Mouse (Mus musculus) lung, postnatal 25 days (tissue): ENCODE measurements around the gene Fam174b.
A peak's percentile ranks its signal among the peaks of the same experiment; 100 is the strongest.

Experiments
- DNase-seq: peaks from one replicate; pipeline ENCODE4 v3.0.0; 2022; ENCODE audit warnings: low spot score

The Fam174b gene

DNA sequence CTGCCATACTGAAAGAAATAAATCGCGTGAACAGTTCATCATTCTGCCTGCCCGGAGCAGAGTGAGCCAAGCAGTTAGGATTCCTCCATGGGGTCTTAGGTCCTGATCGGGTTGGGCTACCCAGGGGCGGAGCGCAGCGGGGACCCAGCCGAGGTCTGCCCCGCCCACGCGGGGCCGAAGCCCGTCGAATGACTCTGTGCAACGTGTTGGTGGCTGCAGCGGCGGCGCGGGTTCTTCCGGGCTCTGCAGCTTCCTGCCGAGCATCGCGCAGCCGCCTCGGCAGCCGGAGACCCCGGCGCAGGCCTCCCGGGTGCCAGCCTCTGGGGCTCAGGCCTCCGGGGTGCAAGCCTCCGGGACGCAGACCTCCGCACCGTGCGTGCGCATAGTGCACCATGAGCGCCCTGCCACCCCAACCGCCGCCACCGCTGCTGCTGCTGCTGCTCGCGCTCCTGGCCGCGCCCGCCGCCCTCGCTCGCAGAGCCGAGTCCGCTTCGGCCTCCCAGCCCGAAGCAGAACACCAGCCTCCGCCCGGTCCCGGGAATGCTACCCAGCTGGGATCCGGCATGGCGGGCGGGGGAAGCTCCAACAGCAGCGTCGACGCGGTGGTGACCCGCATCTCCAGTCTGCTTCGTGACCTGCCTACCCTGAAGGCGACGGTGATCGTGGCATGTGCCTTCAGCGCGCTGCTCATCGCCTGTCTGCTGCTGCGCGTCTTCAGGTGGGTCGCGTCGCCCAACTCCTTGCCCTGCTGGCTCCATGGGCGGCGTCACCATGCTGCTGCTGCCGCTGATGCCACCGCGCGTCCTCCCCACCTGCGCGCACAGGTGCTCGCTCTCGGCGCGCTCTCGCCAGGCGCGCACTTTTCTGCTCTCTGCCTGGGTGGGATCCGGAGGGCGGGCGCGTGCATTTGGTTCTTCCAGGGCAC lies at the start of gene Fam174b:
Gene Fam174b (plus strand): TSS at position 192 of the 925 bp plus-strand sequence.
- peak; percentile 64 for DNase-seq

- DNase-seq = no peak
Observed at GRCm38 (mm10) chr7:73697092-73697491, 43.0 kb upstream of the Fam174b start.

DNA sequence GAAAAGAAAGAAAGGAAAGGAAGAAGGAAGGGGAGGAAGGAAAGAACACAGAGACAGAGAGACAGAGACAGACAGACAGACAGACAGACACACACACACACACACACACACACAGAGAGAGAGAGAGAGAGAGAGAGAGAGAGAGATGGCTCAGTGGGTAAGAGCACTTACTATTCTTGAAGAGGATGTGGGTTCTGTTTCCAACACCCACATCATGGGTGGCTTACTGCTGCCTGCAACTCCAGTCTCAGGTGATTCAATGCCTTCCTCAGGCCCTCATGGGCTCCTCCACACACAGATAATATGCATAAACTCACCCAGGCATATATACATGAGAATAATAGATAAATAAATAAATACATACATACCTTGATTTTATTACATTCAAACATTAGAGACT lies 35.8 kb upstream of the Fam174b start:
- no peak for DNase-seq

GRCm38 (mm10) chr7:73713506-73713905 lies 26.6 kb upstream of the Fam174b start:
- DNase-seq = no peak

GRCm38 (mm10) chr7:73715928-73716749 lies 24.0 kb upstream of the Fam174b start:
- DNase-seq = peak; percentile 49

DNA sequence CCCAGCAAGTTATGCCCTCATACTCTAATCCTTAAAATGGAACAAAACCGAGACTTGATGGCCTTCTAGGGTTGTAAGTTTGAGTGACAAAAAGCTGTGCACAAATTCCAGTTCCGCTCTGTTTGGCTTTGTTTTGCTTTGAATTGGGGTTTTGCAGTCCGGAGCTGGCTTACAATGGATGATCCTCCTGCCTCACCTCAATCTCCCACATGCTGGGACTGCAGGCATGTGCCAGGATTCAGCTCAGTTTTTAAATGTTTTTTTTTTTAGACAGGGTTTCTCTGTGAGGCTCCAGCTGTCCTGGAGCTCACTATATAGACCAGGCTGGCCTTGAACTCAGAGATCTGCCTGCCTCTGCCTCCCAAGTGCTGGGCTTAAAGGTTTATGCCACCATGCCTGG lies 23.3 kb upstream of the Fam174b start:
- DNase-seq = no peak

DNA sequence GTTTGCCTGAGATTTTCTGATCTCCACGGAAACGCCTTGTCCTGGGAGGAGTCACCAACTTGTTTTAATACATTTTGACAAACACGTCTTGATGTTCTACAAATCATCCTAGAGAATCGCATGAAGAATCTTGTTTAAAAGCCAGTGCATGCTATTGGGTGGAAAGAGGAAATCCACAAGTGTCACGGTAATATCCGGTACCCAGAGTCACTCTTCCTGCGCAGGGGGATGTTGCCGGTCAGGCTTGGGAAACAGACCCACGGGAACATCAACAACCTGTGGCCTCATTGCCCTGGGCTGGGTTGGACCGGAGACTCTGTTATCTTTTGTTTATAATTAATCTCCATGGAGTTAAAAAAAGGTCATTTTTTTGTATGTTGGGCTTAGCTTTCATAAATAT lies 22.1 kb upstream of the Fam174b start:
- peak; percentile 79 for DNase-seq

DNA sequence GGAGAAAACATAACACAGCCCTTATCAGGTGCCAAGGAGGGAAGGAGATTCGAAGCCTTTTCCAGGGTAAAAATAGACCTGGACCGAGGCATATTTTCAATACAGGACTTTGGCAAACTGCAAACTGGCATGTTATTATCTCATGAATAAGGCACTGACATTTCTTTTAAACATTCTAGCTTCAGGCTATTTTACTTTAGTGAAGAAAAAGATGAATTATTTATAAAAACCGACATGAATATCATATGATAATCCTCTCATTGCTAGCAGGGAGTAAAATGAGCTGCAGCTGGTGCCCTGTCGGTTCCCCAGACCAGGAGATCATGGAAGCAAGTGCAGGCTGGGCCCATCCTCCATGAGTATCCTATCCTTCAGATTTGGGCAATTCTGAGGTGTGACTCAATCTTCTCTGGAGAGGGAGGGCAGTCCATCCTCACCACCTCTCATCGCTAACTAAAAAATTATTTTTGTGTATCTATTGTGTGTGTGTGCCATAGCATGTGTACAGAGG lies 21.6 kb upstream of the Fam174b start:
- DNase-seq = no peak

- DNase-seq = no peak
Observed at GRCm38 (mm10) chr7:73721046-73721445, 19.1 kb upstream of the Fam174b start.

- DNase-seq = no peak
Observed at GRCm38 (mm10) chr7:73721764-73722163, 18.3 kb upstream of the Fam174b start.

- DNase-seq = no peak
Observed at GRCm38 (mm10) chr7:73729913-73730312, 10.2 kb upstream of the Fam174b start.

DNA sequence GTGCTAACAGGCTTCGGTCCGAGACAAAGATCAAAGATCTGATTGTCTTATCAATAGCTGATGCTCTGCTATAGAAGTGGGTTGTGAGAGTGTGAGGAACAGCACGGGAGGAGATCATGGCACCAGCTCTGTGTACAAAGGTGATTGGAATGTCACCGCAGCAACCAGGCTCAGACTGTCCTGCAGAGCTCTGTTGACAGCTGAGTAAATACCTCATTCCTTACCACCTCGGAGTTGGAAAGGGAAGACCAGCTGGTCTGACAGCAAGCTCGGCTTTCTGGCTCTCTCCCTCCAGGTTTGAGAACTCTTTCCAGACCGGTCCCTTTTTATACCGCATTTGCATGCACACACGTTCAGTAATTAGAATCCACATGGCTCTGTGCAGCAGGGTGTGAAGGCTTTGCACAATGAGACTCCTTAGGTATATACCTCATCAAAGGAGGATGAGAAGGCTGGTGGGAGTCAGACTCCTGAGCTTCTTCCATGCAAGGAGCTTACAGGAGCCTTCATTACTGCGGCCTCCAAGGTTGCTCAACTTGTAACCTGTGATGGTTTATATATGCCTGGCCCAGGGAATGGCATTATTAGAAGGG lies 9.6 kb upstream of the Fam174b start:
- DNase-seq = no peak

GRCm38 (mm10) chr7:73736046-73736445 lies 4.1 kb upstream of the Fam174b start:
- no peak for DNase-seq

GRCm38 (mm10) chr7:73741392-73741791 lies 1.3 kb downstream of the Fam174b start:
- no peak for DNase-seq

DNA sequence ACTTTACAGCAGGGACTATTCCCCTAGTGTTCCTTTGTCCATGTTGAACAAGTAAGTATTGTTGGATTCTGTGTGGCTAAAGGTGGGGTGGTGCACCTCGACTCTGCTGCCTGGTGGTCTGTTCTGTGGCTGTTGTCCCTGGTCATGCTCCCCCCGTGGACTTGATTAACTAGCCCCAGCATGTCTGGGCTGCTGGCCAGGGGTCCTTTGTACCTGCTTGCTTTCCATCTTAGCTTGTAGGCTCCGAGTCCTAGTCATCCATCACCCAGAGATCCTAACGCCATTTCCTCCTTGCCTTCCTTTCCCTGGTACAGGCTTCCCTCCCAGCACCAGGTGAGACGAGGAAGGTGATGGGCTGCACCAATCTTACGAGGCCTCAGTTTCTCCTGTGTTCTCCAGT lies 1.7 kb downstream of the Fam174b start:
- no peak for DNase-seq

- peak; percentile 45 for DNase-seq
Observed at GRCm38 (mm10) chr7:73743144-73743543, 3.0 kb downstream of the Fam174b start.

GRCm38 (mm10) chr7:73743831-73744370 lies 3.8 kb downstream of the Fam174b start:
- DNase-seq = no peak

- DNase-seq = peak; percentile 48
Observed at GRCm38 (mm10) chr7:73745903-73746302, 5.8 kb downstream of the Fam174b start.

DNA sequence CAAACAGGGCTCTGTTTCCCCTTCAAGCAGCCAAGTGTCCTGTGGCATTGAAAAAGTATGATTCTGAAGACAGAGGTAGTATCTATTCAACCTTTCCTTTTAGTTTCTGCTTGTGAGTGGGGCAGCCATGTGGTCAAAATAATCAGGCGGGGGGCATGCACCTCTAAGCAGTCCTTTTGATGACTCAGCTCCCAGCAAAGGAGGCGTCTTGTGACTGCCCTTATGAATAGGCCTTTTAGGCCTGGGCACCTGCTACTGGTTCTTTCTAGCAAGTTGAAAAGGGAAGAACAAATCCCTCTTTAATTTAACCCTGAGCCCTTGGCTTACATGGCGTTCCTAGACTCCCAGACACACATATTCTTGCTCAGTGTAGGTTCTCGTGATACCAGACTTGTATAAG lies 6.7 kb downstream of the Fam174b start:
- DNase-seq = no peak

DNA sequence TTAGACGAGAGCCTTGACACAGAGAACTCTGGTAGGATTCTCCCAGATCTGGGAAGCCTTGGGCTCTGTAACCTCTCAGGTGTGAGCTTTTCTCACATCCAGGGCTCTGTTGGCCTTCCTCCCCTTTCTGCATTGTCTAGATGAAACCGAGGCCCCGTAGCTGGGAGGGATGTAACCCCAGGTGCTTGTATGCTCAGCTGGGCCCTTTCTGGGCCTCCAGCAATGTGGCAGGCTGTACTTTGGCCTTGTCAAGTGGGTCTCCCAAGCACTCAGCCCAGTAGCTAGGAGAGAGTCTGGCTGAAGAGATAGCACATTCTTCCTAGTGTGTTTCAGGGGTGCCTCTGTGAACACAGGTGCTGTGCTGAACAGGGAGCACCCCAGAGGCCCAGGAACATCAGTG lies 7.4 kb downstream of the Fam174b start:
- DNase-seq = no peak

- peak; percentile 63 for DNase-seq
Observed at GRCm38 (mm10) chr7:73748437-73749108, 8.5 kb downstream of the Fam174b start.
